Mouse (Mus musculus): ENCODE data around the gene Smco4.

Smco4 gene
- long read RNA-seq, experiment 1: 0 reads
- long read RNA-seq, experiment 2: 0 reads

GRCm38 (mm10) chr9:15493235-15493924 is at the start of gene Smco4:
Gene Smco4, plus strand, starts transcription at chr9:15493432.
- intact Hi-C loops (cut with DNase I): loop anchor here (1.0 to 5.0 kb wide), 2 partner anchors 126 to 188 kb away; no protein-coding TSS in a partner anchor

DNA sequence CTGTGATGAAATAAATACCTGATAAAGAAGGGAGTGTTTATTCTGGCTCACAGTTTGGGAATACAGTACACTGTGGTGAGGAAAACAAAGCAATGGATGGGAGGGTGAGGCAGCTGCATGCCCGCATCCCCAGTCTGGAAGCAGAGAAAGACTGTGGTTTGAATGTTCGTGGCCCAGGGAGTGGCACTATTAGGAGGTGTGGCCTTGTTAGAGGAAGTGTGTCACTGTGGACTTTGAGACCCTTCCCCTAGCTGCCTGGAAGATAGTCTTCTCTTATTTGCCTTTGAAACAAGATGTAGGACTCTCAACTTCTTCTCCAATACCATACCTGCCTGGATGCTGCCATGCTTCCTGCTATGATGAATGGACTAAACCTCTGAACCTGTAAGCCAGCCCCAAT is 45.8 kb upstream of the Smco4 start:
- intact Hi-C loops (cut with DNase I): no loop called here

DNA sequence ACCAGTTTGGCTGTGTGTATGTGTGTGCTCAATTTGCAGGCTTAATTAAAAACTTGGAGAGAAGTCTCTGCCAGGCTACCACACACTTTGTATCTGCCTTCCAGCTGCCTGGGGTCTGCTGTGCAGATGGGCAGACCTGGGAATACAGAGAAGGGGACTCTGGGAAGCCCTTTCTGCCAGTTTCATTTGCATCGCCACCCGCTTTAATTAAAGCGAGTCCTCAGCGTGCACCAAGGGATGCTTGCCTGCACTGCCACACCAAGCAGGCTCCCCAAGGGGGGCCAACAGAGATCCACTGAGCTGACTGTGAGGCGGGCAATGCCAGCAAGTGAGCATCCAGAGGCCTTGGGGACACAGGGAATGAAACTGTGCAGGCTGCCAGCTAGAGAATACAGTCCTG is 42.3 kb upstream of the Smco4 start:
- intact Hi-C loops (cut with DNase I): no loop called here

DNA sequence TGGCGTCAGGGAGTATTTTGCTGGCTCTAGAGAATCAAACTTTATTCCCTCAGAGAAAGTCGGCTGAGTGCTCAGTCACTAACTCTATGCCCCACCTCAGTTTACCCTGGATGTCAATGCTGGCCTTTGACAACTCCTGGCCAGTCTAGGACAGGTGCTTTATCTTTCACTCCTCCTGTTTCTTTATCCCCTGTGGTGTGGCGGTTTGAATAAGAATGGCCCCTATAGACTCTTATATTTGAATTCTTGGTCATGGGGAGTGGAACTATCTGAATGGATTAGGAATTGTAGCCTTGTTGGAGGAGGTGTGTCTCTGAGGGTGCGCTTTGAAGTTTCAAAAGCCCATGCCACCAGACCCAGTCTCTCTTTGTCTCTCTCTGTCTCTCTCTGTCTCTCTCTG is 21.0 kb upstream of the Smco4 start:
- intact Hi-C loops (cut with DNase I): no loop called here

DNA sequence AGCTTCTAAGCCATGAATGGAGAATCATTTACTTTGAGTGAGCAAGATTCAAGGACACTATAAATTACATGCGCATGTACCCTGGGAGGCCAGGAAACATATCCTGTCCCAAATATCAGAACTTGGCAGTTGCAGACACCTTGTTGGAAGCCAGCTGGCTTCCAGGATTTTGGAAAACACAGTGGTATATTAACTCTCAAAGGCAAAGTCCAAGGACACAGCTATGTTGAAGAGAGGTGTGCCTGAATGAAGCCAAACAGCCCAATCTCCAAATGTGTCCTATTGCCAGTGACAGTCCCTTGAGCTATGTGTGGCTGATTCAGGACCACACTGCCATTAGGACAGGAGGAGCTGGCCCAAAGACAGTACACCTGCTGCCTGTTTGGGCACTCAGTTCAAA is 20.0 kb upstream of the Smco4 start:
- intact Hi-C loops (cut with DNase I): no loop called here

DNA sequence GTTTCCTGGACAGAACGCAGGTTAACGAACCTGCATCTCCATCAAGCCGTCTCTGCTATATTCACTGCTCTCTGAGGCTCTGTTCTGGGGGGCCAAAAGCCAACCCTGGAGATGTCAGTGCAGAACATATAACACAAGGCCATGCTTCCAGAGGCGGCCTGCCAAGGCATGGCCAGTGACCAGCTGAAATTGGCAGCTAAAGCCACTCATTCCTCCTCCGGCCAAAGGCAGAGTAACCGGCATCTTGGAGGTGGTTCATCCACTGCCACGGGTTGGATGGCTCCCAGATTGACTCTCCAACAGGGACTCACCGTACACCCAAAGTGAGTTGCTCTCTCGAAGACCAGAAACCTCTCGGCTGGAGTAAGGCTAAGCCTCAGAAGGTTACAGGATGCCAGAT is 15.7 kb upstream of the Smco4 start:
- intact Hi-C loops (cut with DNase I): no loop called here

DNA sequence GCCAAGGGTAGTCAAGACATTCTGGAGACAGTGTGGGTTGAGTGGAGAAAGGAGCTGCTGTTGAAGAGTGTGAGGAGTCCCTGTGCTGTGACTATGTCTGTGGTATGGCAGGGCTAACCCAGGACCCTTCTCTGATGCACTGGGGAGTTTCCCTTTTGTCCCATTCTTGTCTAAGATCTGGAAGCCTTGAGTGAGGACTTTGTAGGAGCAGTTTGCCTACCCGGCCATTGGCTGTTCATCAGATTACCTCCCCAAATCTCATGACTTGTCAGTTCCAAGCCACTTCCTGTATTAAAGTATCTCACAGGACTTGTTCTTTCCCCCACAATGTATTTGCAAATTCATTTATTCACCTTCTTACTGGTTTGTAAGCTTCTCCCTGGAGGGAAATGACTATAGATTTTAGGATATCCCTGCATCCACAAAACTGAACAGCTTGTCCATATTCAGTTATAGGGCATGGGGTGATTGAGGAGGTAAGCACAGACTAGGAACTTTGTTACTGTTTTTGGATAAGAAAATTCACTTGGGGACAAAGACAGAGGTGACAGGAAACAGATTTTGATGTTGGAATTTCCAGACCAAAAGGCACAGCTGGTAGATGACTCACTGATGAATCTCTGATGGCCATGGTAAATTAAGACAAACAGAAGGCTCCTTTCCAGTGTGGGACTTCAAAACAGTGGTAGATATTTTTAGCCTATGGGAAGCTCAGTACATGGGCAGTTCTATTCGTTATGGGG is 5.4 kb upstream of the Smco4 start:
- intact Hi-C loops (cut with DNase I): no loop called here

DNA sequence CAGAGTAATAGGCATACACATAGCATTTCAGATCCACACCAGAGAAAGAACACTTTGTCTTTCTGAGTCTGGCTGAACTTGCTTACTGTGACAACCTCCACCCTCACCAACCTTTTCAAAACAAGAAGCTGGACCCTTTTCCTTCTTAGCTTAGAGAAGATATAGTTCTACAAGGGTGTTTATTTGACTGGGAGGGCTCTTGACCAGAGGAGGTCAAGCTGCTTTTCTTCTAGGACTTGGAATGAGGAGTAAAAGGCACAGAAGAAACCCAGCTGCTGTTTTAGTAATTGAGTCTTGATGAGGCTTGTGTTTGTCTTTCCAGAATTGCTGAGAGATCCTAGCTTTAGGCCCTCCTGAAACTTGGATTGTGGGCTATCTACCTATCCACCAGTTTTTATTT is 3.9 kb upstream of the Smco4 start:
- intact Hi-C loops (cut with DNase I): no loop called here

DNA sequence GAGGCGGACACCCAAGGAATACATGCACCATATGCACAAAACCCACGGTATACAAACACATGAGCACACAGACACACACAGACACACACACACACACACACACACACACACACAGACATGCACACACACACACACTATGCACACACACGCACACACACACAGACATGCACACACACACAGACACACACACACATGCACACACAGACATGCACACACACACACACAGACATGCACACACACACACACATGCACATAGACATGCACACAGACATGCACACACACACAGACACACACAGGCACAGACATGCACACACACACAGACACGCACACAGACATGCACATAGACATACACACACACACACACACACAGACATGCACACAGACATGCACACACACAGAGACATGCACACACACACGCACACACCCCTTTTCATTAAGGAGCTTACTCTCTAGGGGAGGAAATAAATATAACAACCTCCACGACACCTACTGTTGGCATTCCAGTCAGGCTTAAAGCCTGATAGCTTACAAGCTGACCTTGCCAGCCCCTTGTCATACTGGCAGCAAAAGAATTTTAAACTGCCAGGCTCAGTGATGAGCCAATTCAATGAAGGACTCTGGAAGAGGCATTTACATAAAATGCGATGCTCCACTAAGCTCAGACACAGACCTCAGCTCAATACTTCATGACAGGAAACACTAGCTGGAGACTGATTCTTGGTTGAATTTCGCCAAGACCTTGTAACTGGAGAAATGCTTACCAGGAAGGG is 2.7 kb upstream of the Smco4 start:
- intact Hi-C loops (cut with DNase I): loop anchor here (5.0 kb wide), 1 partner anchor 123 kb away; no protein-coding TSS in a partner anchor

DNA sequence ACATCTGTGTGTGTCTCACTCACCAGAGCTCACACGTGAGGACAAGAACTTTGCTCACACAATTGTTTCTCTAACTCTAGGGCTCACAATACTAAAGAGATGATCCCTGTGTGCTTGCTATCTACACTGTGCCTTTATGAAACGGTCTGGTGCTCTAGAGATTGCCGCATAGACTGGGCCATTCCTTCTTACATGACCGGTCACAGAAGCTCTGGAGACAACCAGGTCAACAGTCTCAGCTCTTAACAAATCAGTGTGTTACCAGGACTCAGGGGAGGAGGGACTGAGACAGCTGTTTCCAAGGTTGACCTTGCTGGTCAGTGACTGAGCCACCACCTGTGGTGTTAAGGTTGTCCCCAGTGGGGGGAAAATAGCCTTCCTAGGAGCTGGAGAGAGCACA is 1.5 kb upstream of the Smco4 start:
- intact Hi-C loops (cut with DNase I): loop anchor here (5.0 kb wide), 1 partner anchor 124 kb away; no protein-coding TSS in a partner anchor

DNA sequence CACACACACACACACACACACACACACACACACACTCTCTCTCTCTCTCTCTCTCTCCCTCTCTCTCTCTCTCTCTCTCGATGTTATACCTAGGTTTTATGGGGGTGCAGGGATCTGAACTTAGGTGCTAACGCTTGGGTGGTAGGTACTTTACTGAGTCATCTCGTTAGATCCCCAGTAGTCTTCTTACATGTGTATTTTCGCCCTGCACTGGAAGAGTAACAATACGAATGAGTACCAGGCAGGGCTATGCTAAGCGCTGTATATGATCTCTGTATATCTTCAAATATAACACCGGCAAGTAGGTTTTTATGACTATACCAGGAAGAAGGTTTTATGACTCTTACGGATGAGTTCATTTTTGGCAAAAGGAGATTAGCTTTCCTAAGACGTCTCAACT is 831 bp upstream of the Smco4 start:
- intact Hi-C loops (cut with DNase I): loop anchor here (5.0 kb wide), 1 partner anchor 125 kb away; no protein-coding TSS in a partner anchor

DNA sequence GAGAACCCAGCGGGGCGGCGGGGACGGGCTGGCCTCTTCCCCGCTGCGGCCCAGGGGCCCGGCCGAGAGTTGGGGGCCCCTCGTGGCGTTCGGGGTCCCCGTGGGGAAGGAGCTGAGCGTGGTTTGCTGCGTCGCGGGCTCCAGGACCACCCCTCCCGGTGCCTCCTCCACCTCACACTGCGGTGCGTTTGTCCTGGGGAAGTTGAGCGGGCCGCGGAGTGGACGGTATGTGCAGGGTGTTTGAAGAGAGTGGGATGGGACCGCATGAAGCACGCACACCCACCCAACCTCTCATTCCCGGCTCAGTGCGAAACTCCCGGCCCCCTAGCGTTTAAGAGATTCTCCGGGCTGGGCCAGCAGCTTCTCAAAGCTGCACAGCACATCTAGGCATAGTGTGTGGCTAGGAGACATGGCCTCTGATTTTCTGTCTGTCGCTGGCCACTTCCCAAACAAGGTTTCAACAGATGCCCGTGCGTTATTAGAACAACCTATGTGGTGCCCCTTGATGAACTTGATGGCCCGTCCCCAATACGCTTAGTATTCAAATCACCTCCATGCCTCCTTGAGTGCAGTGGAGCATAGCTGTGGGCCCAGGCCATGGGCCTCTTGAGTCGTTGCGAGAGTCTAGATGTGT is 810 bp downstream of the Smco4 start:
- intact Hi-C loops (cut with DNase I): loop anchor here (1.0 to 5.0 kb wide), 2 partner anchors 127 to 187 kb away; no protein-coding TSS in a partner anchor

- intact Hi-C loops (cut with DNase I): loop anchor here (5.0 kb wide), 1 partner anchor 42 kb away; no protein-coding TSS in a partner anchor
Observed at GRCm38 (mm10) chr9:15495281-15495680, 2.0 kb downstream of the Smco4 start.

DNA sequence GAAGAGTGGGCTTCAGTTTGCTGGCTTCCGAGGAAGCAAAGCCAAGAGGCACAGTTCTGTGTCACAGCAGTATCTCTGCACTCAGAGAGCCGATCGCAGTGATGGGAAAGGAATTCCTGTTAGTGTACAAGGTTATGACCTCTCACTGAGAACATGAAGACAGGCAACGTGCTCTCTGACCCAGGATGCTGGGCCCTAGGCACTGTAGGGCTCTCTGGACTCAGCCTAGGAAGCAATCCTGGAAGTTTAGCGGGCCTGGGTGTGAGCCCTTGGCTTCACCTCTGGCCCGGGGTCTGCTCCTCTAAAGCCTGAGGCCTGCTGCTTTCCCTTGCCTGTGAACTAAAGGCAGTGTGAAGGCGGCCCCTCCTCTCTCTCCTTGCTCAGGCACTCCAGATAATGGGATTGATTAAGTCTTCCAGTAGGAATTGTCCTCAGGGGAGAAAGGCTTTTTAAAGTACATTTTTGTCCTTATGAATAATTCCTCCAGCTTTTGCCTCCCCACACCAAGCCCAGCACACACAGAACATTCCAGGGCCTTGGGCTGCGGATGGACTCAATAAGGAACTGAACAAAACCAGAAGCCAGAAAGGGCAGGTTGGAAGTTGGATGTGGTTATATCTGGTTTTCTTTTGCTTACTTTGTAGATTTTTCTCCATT is 2.8 kb downstream of the Smco4 start:
- intact Hi-C loops (cut with DNase I): loop anchor here (5.0 kb wide), 1 partner anchor 41 kb away; no protein-coding TSS in a partner anchor

DNA sequence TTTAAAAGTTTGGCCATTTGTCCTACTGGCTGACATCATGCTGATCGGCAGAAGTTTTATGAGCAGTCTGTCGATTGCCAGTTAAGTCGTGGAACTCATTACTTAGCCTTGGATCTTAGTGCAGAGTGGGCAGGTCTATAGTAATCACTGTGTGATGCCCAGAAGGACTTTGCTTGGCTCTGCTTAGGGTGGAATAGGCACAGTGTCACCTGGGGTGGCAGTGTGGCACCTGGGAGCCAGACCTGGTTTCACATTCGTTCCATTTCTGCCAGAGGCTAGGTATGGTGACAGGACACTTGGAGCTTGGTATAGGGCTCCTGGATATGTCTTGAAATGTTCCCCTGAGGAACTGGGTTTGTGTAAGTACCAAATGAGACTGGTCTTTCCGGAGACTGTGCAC is 6.8 kb downstream of the Smco4 start:
- intact Hi-C loops (cut with DNase I): no loop called here

DNA sequence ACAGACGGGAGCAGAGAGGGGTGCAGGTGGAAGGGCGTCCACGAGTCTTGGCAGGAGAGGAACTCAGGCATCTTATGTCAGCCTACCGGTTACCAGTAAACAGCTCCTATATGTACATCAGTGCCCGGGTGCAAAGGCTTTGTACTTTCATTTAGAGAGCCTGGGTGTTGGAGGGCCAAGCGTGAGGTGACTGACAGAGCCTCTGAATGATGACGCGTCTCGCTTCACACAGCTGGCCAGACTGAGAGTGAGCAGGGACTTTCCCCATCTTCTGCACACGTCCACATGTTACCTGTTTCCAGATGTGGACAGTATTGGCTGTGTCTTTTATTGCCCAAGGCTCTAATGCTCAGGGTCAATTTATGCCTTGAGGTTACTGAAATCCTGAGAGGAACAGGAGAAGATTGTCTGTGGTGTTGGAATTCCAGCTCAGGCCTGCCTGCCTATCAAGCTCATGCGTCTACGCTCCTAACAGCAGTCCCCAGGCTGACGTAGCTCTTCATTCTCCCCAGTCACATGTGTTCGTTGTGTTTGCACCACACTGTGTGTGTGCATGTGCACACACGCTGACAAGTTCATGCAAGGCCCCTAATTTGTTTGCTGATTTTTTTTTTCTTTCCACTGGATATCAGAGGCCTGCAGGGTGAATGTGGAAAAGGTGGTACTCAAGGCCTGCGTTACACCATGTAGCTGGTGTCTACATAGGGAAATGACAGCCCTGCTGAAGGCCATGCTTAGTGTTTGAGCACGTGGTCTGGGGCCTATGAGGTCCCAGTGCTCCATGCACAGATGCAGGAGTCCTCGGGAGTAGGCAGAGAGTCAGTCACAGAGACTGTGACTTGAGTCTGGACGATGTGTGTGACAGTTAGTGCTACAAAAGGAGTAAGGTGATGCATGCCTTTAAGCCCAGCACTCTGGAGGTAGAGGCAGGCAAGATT is 8.4 kb downstream of the Smco4 start:
- intact Hi-C loops (cut with DNase I): no loop called here

DNA sequence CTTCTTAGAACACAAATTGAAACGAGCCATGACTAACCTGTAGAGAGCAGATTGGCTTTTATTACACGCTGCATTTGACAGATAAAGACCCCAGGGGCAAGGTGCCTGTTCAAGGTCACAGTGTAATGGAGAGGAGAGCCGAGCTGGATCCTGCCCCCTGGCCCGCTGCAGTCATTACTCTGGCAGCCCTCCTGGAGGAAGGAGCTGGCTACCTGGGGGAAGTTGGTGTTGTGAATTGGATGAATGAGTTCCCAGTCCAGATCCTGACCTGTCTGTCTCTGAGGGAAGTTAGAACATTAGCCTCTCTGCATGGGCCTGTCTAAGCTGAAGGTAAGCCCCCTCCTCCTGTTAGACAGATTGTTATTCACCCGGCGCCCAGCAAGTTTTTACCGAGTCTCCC is 9.2 kb downstream of the Smco4 start:
- intact Hi-C loops (cut with DNase I): no loop called here

GRCm38 (mm10) chr9:15503307-15503706 is 10.1 kb downstream of the Smco4 start:
- intact Hi-C loops (cut with DNase I): no loop called here

DNA sequence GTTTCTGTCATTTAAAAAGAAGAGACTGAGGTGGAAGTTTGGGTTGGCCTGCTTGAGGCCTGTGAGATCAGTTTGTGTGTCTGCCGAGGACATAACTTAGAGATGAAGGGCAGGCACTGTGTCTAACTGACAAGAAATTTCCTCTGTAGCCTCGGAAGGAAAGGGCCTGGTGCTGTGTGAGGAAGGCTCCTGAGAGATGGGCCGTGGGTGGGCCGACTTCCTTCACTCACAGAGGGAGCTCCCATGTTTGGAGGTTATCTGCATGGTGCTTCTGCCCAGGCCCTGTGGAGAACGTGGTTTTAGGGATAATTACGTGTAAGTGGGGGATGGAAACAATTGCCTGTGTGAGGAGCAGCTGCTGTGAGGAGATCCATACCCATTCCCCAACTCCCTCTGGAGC is 10.6 kb downstream of the Smco4 start:
- intact Hi-C loops (cut with DNase I): no loop called here

DNA sequence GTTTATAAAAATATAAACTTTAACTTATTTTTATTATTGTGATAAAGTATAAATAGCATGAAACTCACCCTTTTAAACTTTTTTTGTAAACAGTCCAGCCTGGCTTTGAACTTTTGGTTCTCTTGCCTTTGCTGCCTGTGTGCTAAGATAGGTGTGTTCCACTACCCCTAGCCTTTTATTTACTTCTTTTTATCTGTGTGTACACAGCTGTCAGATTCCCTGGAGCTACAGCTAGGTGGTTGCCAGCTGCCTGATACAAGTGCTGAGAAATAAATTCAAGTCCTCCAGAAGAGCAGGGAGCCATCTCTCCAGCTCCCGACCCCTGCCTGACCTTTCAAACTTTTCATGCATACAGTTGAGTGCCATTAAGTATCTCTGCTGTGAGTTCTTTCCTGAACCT is 12.1 kb downstream of the Smco4 start:
- intact Hi-C loops (cut with DNase I): no loop called here

Measured in adrenal gland (tissue).